Mouse (Mus musculus): ENCODE results near the gene Chtf18. TPM values are rescaled to one million over a fixed set of nuclear protein-coding genes. Genes with fewer than 3 reads are reported as not detected.

Chtf18 gene
- total RNA-seq, 2 experiments from 2014 or later, result 2.9 to 3.7 TPM

- intact Hi-C loops (cut with DNase I), result no loop called here
- DNase-seq (ENCODE audit: low spot score in 2 of 2), result no peak
These were observed 47.4 kb downstream of the Chtf18 start for GRCm38 (mm10) chr17:25679818-25680217.

- intact Hi-C loops (cut with DNase I), result no loop called here
- DNase-seq (ENCODE audit: low spot score in 2 of 2), result no peak
These were observed 49.2 kb downstream of the Chtf18 start for GRCm38 (mm10) chr17:25677969-25678368.

- intact Hi-C loops (cut with DNase I), result no loop called here
- no peak for DNase-seq (ENCODE audit: low spot score in 2 of 2)
These were observed 54.2 kb downstream of the Chtf18 start for GRCm38 (mm10) chr17:25672982-25673381.

Small RNA genes within 50 kb of the gene (microRNA-seq; reads per million reads assigned to microRNA genes)
- not detected for gene Gm25083

Other genes with a start within 250 kb of the Chtf18 start
- under 1 TPM; 0.12 to 0.16 TPM for gene Sstr5, start 230.1 kb downstream of the Chtf18 start, total RNA-seq (2021)
- gene Sox8, start 156.7 kb downstream of the Chtf18 start, total RNA-seq (2021), result 10 to 100 TPM; 42.8 to 65.3 TPM
- 10 to 100 TPM; 22.1 to 26.7 TPM for gene Lmf1, start 148.3 kb downstream of the Chtf18 start, total RNA-seq (2021)
- gene Gng13, start 10.2 kb downstream of the Chtf18 start, total RNA-seq (2021), result 100 to 1,000 TPM; 154 to 195 TPM
- 10 to 100 TPM; 49.5 to 58.9 TPM for gene Rpusd1, start 251 bp upstream of the Chtf18 start, total RNA-seq (2021)
- gene Mslnl, start 8.6 kb upstream of the Chtf18 start, total RNA-seq (2021), result under 1 TPM; 0.35 to 0.39 TPM
- gene Msln, start 27.0 kb upstream of the Chtf18 start, total RNA-seq (2021), result 1 to 10 TPM; 1.5 to 4.7 TPM
- 10 to 100 TPM; 29.5 to 42.9 TPM for gene Narfl, start 46.4 kb upstream of the Chtf18 start, total RNA-seq (2021)
- gene Haghl, start 58.3 kb upstream of the Chtf18 start, total RNA-seq (2021), result 100 to 1,000 TPM; 114 to 117 TPM
- not detected for gene Ccdc78, start 59.2 kb upstream of the Chtf18 start, total RNA-seq (2021)
- 10 to 100 TPM; 81.2 to 81.7 TPM for gene Fam173a, start 65.5 kb upstream of the Chtf18 start, total RNA-seq (2021)
- gene AC134908.4, start 68.2 kb upstream of the Chtf18 start, total RNA-seq (2021), result under 1 TPM in 1 of 2 experiments, not detected in 1; 0.52 TPM
- 10 to 100 TPM; 80.7 to 96.2 TPM for gene Metrn, start 69.7 kb upstream of the Chtf18 start, total RNA-seq (2021)
- 100 to 1,000 TPM; 668 to 710 TPM for gene Fbxl16, start 81.7 kb upstream of the Chtf18 start, total RNA-seq (2021)
- 10 to 100 TPM; 23.9 to 26.5 TPM for gene Wdr24, start 96.2 kb upstream of the Chtf18 start, total RNA-seq (2021)
- 10 to 100 TPM; 54.1 to 58.7 TPM for gene Jmjd8, start 101.4 kb upstream of the Chtf18 start, total RNA-seq (2021)
- gene Stub1, start 106.0 kb upstream of the Chtf18 start, total RNA-seq (2021), result 100 to 1,000 TPM; 171 to 188 TPM
- gene Rhbdl1, start 109.9 kb upstream of the Chtf18 start, total RNA-seq (2021), result 10 to 100 TPM; 47.5 to 54.0 TPM
- gene Gm20683, start 114.3 kb upstream of the Chtf18 start, total RNA-seq (2021), result 10 to 100 TPM; 22.0 to 24.9 TPM
- gene Rhot2, start 117.4 kb upstream of the Chtf18 start, total RNA-seq (2021), result 10 to 100 TPM; 73.7 to 86.7 TPM
- gene Wdr90, start 134.1 kb upstream of the Chtf18 start, total RNA-seq (2021), result 10 to 100 TPM; 21.2 to 36.6 TPM
- gene Mcrip2, start 141.3 kb upstream of the Chtf18 start, total RNA-seq (2021), result 10 to 100 TPM; 23.5 to 29.8 TPM
- 10 to 100 TPM; 33.3 to 36.4 TPM for gene Mettl26, start 147.7 kb upstream of the Chtf18 start, total RNA-seq (2021)
- gene Wfikkn1, start 153.4 kb upstream of the Chtf18 start, total RNA-seq (2021), result 1 to 10 TPM; 1.4 to 1.5 TPM
- gene Rab40c, start 192.3 kb upstream of the Chtf18 start, total RNA-seq (2021), result 10 to 100 TPM; 46.1 to 58.0 TPM
- gene Pigq, start 217.5 kb upstream of the Chtf18 start, total RNA-seq (2021), result 100 to 1,000 TPM; 106 to 120 TPM
- under 1 TPM in 1 of 2 experiments, not detected in 1; 0.30 TPM for gene Nhlrc4, start 217.5 kb upstream of the Chtf18 start, total RNA-seq (2021)
- gene A930017K11Rik, start 225.1 kb upstream of the Chtf18 start, total RNA-seq (2021), result under 1 TPM; 0.41 to 0.59 TPM